Mouse (Mus musculus): Measurements from ENCODE around the gene Pfn1.

DNA sequence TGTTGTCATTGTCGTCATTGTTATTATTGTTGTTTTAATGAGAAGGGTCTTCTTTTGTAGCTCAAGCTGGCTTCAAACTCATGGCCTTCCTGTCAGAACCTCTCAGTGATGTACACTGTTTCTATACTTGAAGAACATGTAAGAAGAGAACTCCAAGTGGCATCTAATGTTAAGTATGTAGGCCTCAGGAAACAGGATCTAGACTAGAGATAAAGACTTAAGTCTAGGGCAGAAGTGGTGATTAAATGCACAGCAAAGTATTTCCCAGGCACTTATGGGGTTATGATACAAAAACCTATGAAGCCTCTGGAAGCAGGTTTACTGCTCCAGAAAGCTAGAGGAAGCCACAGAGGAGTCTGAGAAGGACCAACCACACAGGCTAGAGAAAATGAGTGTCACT, 16.2 kb downstream of the Pfn1 start:
- no peak for TF ChIP-seq CTCF (IDR thresholded peaks at IDR 0.05; ENCODE audit: low read depth, low read length)
- no peak for TF ChIP-seq POLR2A (IDR thresholded peaks at IDR 0.05; ENCODE audit: insufficient read depth, low read length)

Data from ES-Bruce4 (cell line).